In genomic region chr10:78158041-78158440, GRCm38 (mm10) we compare ENCODE assay signal across 16 mouse cellular contexts. TPM values are rescaled to one million over a fixed set of nuclear protein-coding genes. Genes with fewer than 3 reads are reported as not detected.
DNase-seq lines count a peak whose midpoint lies in the region; ATAC-seq and TF ChIP-seq lines count a peak whose summit lies in the region.
"Had no signal": no experiment of that assay in that cellular context is flagged by ENCODE, and none has a peak within 500 bp of the region (broad histone marks: within the 10 kb centered on the region; RNA-seq: fewer than 3 reads in every experiment).

No protein-coding gene starts in this region.

- H3K36me3 ChIP-seq in intestine, embryonic 16.5 days (ENCODE audit: control insufficient read depth, insufficient read depth, low read length): no peaks in the 10 kb centered on the region
- 0 out of 2 replicates have a peak, but pooled peaks cover 10% of the 10 kb centered on the region for H3K36me3 ChIP-seq in intestine, embryonic 15.5 days
- no peaks in the 10 kb centered on the region for H3K36me3 ChIP-seq in lung, postnatal 0 days (ENCODE audit: insufficient read depth, low read length)

- WGBS in intestine, embryonic 16.5 days: 68% methylated on average over 15 of the region's 15 CpGs
- 63% methylated on average over 15 of the region's 15 CpGs for WGBS in intestine, embryonic 15.5 days
- 58% methylated on average over 15 of the region's 15 CpGs for WGBS in lung, postnatal 0 days
- WGBS in large intestine, adult 2 months: 34% methylated on average over 15 of the region's 15 CpGs

- no peak overlapping the region for H3K4me2 ChIP-seq in intestine, embryonic 16.5 days (ENCODE audit: low read depth, low read length)
- no peak overlapping the region for H3K4me2 ChIP-seq in intestine, embryonic 15.5 days (replicated peaks)
- no peak overlapping the region for H3K4me2 ChIP-seq in lung, postnatal 0 days (replicated peaks; ENCODE audit: low read depth, low read length)
- H3K4me2 ChIP-seq: embryonic facial prominence, embryonic 13.5 days; forebrain, embryonic 12.5 days; heart, embryonic 13.5 days; liver, embryonic 13.5 days had no signal

- H3K27ac ChIP-seq in intestine, embryonic 16.5 days (ENCODE audit: low read length): no peak overlapping the region
- H3K27ac ChIP-seq in intestine, embryonic 15.5 days: no peak overlapping the region
- H3K27ac ChIP-seq in lung, postnatal 0 days (ENCODE audit: low read length): no peak overlapping the region
- H3K27ac ChIP-seq: embryonic facial prominence, embryonic 13.5 days; forebrain, embryonic 12.5 days; heart, embryonic 13.5 days; liver, embryonic 13.5 days had no signal

- H3K9me3 ChIP-seq in intestine, embryonic 16.5 days (ENCODE audit: control insufficient read depth, low read length): no peaks in the 10 kb centered on the region
- H3K9me3 ChIP-seq in intestine, embryonic 15.5 days: no peaks in the 10 kb centered on the region
- no peaks in the 10 kb centered on the region for H3K9me3 ChIP-seq in lung, postnatal 0 days (ENCODE audit: low read length)
- H3K9me3 ChIP-seq: embryonic facial prominence, embryonic 13.5 days; forebrain, embryonic 12.5 days; heart, embryonic 13.5 days; liver, embryonic 13.5 days had no signal

- DNase-seq in lung, postnatal 0 days (ENCODE audit: low spot score): peak; percentile 24
- DNase-seq in lung, adult 18-20 months: no peak
- DNase-seq in adrenal gland, adult 8-10 months: peak; percentile 63
- DNase-seq in large intestine, adult 2 months (ENCODE audit: low read depth, low spot score): peak; percentile 64
- DNase-seq in heart, adult 18-20 months: no peak
- DNase-seq in right cerebral cortex, postnatal 14 days: no peak
- DNase-seq: cerebellum, adult 11 months; gastrocnemius, postnatal 36 days; heart, postnatal 4 days; liver, embryonic 13.5 days had no signal

- ATAC-seq in intestine, embryonic 16.5 days: peak; percentile 24; the same call in 1 of the 2 replicates
- no peak for ATAC-seq in intestine, embryonic 15.5 days
- ATAC-seq in lung, postnatal 0 days: no peak
- ATAC-seq: midbrain, embryonic 16.5 days had no signal

- no peak overlapping the region for H3K9ac ChIP-seq in intestine, embryonic 16.5 days (ENCODE audit: low read depth, low read length)
- no peak overlapping the region for H3K9ac ChIP-seq in intestine, embryonic 15.5 days
- H3K9ac ChIP-seq in lung, postnatal 0 days (replicated peaks; ENCODE audit: low read depth): no peak overlapping the region
- H3K9ac ChIP-seq: embryonic facial prominence, embryonic 13.5 days; forebrain, embryonic 12.5 days; heart, embryonic 13.5 days; liver, embryonic 13.5 days had no signal

- TF ChIP-seq EP300 in lung, postnatal 0 days (IDR thresholded peaks at IDR 0.05): no peak

- H3K4me1 ChIP-seq in intestine, embryonic 16.5 days (ENCODE audit: control insufficient read depth, insufficient read depth, low read length): peaks cover 12% of the 10 kb centered on the region
- H3K4me1 ChIP-seq in intestine, embryonic 15.5 days (replicated peaks): peaks cover 7% of the 10 kb centered on the region
- H3K4me1 ChIP-seq in lung, postnatal 0 days (ENCODE audit: insufficient read depth, low read depth, low read length): peaks cover 7% of the 10 kb centered on the region

- no peaks in the 10 kb centered on the region for H3K27me3 ChIP-seq in intestine, embryonic 16.5 days (replicated peaks; ENCODE audit: control insufficient read depth, insufficient read depth, low read length)
- no peaks in the 10 kb centered on the region for H3K27me3 ChIP-seq in intestine, embryonic 15.5 days (replicated peaks)
- H3K27me3 ChIP-seq in lung, postnatal 0 days (replicated peaks; ENCODE audit: insufficient read depth, low read length): no peaks in the 10 kb centered on the region
- H3K27me3 ChIP-seq: embryonic facial prominence, embryonic 13.5 days; forebrain, embryonic 12.5 days; heart, embryonic 13.5 days; liver, embryonic 13.5 days had no signal

- no peak for TF ChIP-seq CTCF in lung, postnatal 0 days (IDR thresholded peaks at IDR 0.05)

- H3K4me3 ChIP-seq in intestine, embryonic 16.5 days (ENCODE audit: low read length): no peak overlapping the region
- no peak overlapping the region for H3K4me3 ChIP-seq in intestine, embryonic 15.5 days (replicated peaks)
- H3K4me3 ChIP-seq in lung, postnatal 0 days (ENCODE audit: low read depth, low read length): no peak overlapping the region
- H3K4me3 ChIP-seq: embryonic facial prominence, embryonic 13.5 days; forebrain, embryonic 12.5 days; heart, embryonic 13.5 days; liver, embryonic 13.5 days had no signal

RNA-seq across cellular contexts. Expression of gene D10Jhu81e, which starts 11.5 kb away (rescaled TPM):
- polyA plus RNA-seq in intestine, embryonic 16.5 days (2015; fragmentation: Nextera tagmentation; extraction: Ambion mirVana): 43.8 and 45.7 TPM in 2 replicates
- 34.9 and 37.2 TPM in 2 replicates for polyA plus RNA-seq in intestine, embryonic 15.5 days (2015; fragmentation: Nextera tagmentation; extraction: Ambion mirVana)
- polyA plus RNA-seq in lung, postnatal 0 days (2015; fragmentation: Nextera tagmentation; extraction: Ambion mirVana): 24.8 and 27.0 TPM in 2 replicates
- 100 to 1,000 TPM; 187 to 284 (median 230) TPM for total RNA-seq in adrenal gland, adult 8-10 months (2022)
- polyA plus RNA-seq in large intestine, adult 2 months (2012; rRNA removed): 51.9 and 61.5 TPM in 2 replicates
- 100 to 1,000 TPM; 684 to 739 TPM for total RNA-seq in heart, adult 18-20 months (2021)

RNA-seq across cellular contexts. Expression of gene Pwp2, which starts 26.9 kb away (rescaled TPM):
- 15.5 TPM in 2 replicates for polyA plus RNA-seq in intestine, embryonic 16.5 days (2015; fragmentation: Nextera tagmentation; extraction: Ambion mirVana)
- 17.5 and 17.7 TPM in 2 replicates for polyA plus RNA-seq in intestine, embryonic 15.5 days (2015; fragmentation: Nextera tagmentation; extraction: Ambion mirVana)
- polyA plus RNA-seq in lung, postnatal 0 days (2015; fragmentation: Nextera tagmentation; extraction: Ambion mirVana): 5.8 and 6.4 TPM in 2 replicates
- total RNA-seq in adrenal gland, adult 8-10 months (2022): 10 to 100 TPM; 20.1 to 22.4 (median 21.3) TPM
- 7.9 and 9.2 TPM in 2 replicates for polyA plus RNA-seq in large intestine, adult 2 months (2012; rRNA removed)
- total RNA-seq in heart, adult 18-20 months (2021): 10 to 100 TPM; 11.2 to 11.6 TPM

Comparison
In these comparisons a context has a peak if more than half of its experiments do, and no peak if none do; other contexts are left out.
1. DNase-seq: peak in lung, postnatal 0 days (single experiment), adrenal gland, adult 8-10 months (single experiment) and large intestine, adult 2 months (single experiment); none in lung, adult 18-20 months (0 of 2), heart, adult 18-20 months (0 of 2) and right cerebral cortex, postnatal 14 days (single experiment).